Mouse (Mus musculus): ENCODE data around the gene Plscr4.

Plscr4 gene

GRCm38 (mm10) chr9:92517036-92517435 lies 59.9 kb downstream of the Plscr4 start:
- no peak for DNase-seq

- no peak for DNase-seq
Observed at GRCm38 (mm10) chr9:92520751-92521150, 63.6 kb downstream of the Plscr4 start.

- DNase-seq = no peak
Observed at GRCm38 (mm10) chr9:92524506-92524905, 67.3 kb downstream of the Plscr4 start.

- DNase-seq = no peak
Observed at GRCm38 (mm10) chr9:92530055-92530454, 72.9 kb downstream of the Plscr4 start.

- DNase-seq = no peak
Observed at GRCm38 (mm10) chr9:92537735-92538134, 80.6 kb downstream of the Plscr4 start.

- no peak for DNase-seq
Observed at GRCm38 (mm10) chr9:92538216-92538615, 81.0 kb downstream of the Plscr4 start.
